Mouse (Mus musculus): Measurements from ENCODE around the gene Adora3. TPM values are rescaled to one million over a fixed set of nuclear protein-coding genes. Genes with fewer than 3 reads are reported as not detected.

Adora3 gene
- polyA plus RNA-seq, 1 experiment from 2014 or later: not detected

DNA sequence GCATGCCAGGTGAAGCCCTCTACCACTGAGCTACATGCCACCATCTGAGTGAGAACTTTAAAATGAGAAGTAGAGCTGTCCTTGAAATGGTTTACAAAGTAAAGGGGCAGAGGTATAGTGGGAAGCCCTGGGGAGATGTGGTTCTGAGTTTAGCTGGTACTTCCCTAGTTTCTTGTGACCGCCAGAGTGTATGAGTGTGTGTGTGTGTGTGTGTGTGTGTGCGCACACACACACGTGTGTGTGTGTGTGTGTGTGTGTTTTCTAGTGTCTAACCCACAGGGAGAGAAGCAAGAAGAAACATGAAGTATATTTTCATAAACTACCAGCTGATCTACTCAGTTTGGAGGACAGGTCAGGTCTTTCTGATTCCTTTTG lies 57.5 kb downstream of the Adora3 start:
- Histone ChIP-seq H3K9me3 (replicated peaks) (no peaks in the 10 kb centered on the region), H3K4me3 (replicated peaks) (no peak overlapping the region), H3K27me3 (no peaks in the 10 kb centered on the region), H3K4me2 (no peak overlapping the region), H3K36me3 (no peaks in the 10 kb centered on the region), H3K9ac (no peak overlapping the region), H3K27ac (no peak overlapping the region), H3K4me1 (peaks cover 6% of the 10 kb centered on the region; the same call in 1 of the 2 replicates)
- no peak for ATAC-seq (replicated peaks; ENCODE audit: low FRiP score)
- WGBS: 84% methylated on average over 3 of the region's 3 CpGs

DNA sequence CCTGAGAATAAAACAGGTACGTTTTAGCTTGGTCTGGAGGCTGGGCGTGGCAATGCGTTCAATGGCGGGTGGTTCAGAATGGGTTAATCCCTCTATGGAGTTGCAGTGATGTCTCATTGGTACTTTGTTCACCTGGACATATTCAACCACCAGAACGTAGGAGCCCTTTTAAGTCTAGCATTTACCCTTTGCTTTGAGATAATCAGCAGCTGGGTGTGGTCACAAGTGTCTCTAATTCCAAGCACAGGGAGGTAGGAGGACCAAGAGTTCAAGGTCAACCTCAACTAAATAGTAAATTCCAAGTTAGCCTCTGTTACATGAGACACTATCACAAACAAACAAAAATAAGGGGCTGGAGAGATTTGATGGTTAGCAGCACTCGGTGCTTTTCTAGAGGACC lies 58.1 kb downstream of the Adora3 start:
- H3K27me3 ChIP-seq: no peaks in the 10 kb centered on the region
- H3K4me1 ChIP-seq: peaks cover 6% of the 10 kb centered on the region; the same call in 1 of the 2 replicates
- no peak overlapping the region for H3K4me3 ChIP-seq (replicated peaks)
- no peaks in the 10 kb centered on the region for H3K36me3 ChIP-seq
- H3K9me3 ChIP-seq (replicated peaks): no peaks in the 10 kb centered on the region
- no peak overlapping the region for H3K4me2 ChIP-seq
- WGBS: 88% methylated on average over 6 of the region's 6 CpGs
- H3K27ac ChIP-seq: no peak overlapping the region
- H3K9ac ChIP-seq: no peak overlapping the region
- no peak for ATAC-seq (replicated peaks; ENCODE audit: low FRiP score)

DNA sequence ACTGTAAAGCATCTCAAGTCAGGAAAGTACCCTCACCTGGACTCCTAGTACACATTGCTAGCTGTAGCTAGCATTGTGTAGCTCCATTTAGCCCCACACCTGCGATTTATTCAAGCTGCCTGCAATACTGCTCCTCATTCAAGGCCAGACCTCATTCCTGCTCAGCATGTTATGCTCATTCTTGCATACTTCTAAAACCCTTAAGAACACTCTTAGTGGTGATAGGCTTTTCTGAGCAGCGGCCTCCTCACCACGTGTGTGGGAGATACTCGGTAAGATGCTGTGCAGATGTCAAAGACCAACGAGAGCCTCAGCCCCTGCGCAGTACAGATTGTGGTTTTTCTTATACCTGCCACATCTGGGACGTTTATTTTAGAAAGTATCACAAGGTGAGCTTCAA lies 59.2 kb downstream of the Adora3 start:
- no peak overlapping the region for H3K4me3 ChIP-seq (replicated peaks)
- WGBS: 80% methylated on average over 7 of the region's 7 CpGs
- H3K27ac ChIP-seq: no peak overlapping the region
- no peak overlapping the region for H3K9ac ChIP-seq
- H3K4me1 ChIP-seq: peaks cover 6% of the 10 kb centered on the region; the same call in 1 of the 2 replicates
- H3K27me3 ChIP-seq: no peaks in the 10 kb centered on the region
- no peak for ATAC-seq (replicated peaks; ENCODE audit: low FRiP score)
- H3K9me3 ChIP-seq (replicated peaks): no peaks in the 10 kb centered on the region
- H3K36me3 ChIP-seq: no peaks in the 10 kb centered on the region
- H3K4me2 ChIP-seq: no peak overlapping the region

- no peaks in the 10 kb centered on the region for H3K27me3 ChIP-seq
- WGBS: 90% methylated on average over 2 of the region's 2 CpGs
- no peak for ATAC-seq (replicated peaks; ENCODE audit: low FRiP score)
- H3K36me3 ChIP-seq: no peaks in the 10 kb centered on the region
- no peak overlapping the region for H3K27ac ChIP-seq
- H3K4me3 ChIP-seq (replicated peaks): no peak overlapping the region
- no peaks in the 10 kb centered on the region for H3K9me3 ChIP-seq (replicated peaks)
- H3K9ac ChIP-seq: no peak overlapping the region
- H3K4me1 ChIP-seq: peaks cover 6% of the 10 kb centered on the region; the same call in 1 of the 2 replicates
- H3K4me2 ChIP-seq: no peak overlapping the region
Observed at GRCm38 (mm10) chr3:105931095-105931494, 60.4 kb downstream of the Adora3 start.

DNA sequence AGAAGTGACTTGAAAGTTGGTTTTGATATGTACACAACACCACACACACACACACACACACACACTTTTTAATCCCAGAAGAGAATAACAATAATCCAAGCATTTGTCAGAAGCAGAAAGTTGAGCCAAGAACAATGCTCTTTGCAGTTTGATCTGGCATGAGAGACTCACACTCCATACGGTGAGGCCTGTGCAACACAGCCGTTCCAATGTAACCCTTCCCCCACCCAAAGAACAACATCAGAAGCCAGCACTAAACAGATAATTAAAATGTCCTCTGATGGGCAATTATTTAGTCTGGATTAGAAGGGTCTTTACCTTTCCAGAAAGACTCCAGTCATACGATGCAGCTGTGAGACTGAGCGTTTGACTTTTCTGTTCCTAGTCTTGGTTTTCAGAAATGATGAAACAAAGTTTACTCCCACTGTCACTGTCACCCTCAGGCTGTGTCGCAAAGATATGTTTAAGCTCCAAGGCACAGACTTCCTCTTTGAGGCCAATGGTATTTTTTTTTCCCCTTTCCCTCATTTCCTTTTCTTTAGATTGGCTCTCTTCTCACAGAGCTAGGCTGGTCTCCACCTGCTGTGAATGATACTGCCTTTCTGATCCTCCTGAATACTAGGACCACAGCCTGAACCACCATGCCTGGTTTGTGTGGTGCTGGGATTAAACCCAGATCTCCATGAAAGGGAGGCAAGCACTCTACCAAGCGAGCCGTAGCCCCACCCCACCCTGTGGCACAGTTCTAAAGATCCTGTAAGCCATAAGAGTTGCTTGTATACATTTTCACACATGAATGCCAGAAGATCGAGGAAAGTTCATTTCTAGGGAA lies 61.8 kb downstream of the Adora3 start, which contains the start of gene I830077J02Rik:
I830077J02Rik (minus strand) TSS at position 425 of the 832 bp plus-strand sequence.
- H3K4me2 ChIP-seq: no peak within 1 kb of the TSS
- no peak for ATAC-seq (replicated peaks; ENCODE audit: low FRiP score)
- H3K4me1 ChIP-seq: peaks cover 5% of the 10 kb centered on the region; the same call in 1 of the 2 replicates
- H3K9ac ChIP-seq: no peak within 1 kb of the TSS
- no peak within 1 kb of the TSS for H3K27ac ChIP-seq
- no peaks in the 10 kb centered on the region for H3K9me3 ChIP-seq (replicated peaks)
- H3K4me3 ChIP-seq (replicated peaks): no peak within 1 kb of the TSS
- H3K36me3 ChIP-seq: peaks cover 3% of the 10 kb centered on the region
- 65% methylated on average over 8 of the region's 8 CpGs for WGBS
- no peaks in the 10 kb centered on the region for H3K27me3 ChIP-seq

- H3K27ac ChIP-seq: no peak overlapping the region
- no peak overlapping the region for H3K4me2 ChIP-seq
- WGBS: 90% methylated on average over 6 of the region's 6 CpGs
- H3K4me1 ChIP-seq: no peaks in the 10 kb centered on the region
- ATAC-seq (replicated peaks; ENCODE audit: low FRiP score): no peak
- H3K9me3 ChIP-seq (replicated peaks): no peaks in the 10 kb centered on the region
- no peak overlapping the region for H3K9ac ChIP-seq
- H3K4me3 ChIP-seq (replicated peaks): no peak overlapping the region
- peaks cover 7% of the 10 kb centered on the region for H3K36me3 ChIP-seq
- no peaks in the 10 kb centered on the region for H3K27me3 ChIP-seq
Observed at GRCm38 (mm10) chr3:105933926-105934325, 63.3 kb downstream of the Adora3 start.

DNA sequence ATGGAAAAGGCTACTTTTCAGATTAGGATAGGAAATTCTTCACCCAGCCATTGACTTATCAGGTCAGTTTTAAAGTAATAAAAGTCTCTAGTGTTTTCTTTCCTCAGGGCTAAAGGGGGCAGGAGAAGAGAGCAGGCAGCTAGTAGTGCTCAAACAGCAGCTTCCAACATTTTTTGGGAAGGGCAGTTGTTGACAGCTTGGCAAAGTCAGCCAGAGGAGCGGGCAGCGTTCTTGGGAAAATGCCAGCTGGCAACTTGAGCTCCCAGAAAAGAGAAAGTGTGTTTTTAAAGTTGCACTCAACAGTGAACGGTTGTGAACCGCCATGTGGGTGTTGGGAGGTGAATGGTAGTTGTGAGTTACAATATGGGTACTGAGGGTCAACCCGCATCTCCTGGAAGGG lies 64.4 kb downstream of the Adora3 start:
- Histone ChIP-seq H3K9ac (no peak overlapping the region), H3K4me3 (replicated peaks) (no peak overlapping the region), H3K36me3 (peaks cover 12% of the 10 kb centered on the region), H3K27ac (no peak overlapping the region), H3K9me3 (replicated peaks) (no peaks in the 10 kb centered on the region), H3K4me2 (no peak overlapping the region), H3K27me3 (no peaks in the 10 kb centered on the region), H3K4me1 (no peaks in the 10 kb centered on the region)
- no peak for ATAC-seq (replicated peaks; ENCODE audit: low FRiP score)
- WGBS: 84% methylated on average over 5 of the region's 5 CpGs

DNA sequence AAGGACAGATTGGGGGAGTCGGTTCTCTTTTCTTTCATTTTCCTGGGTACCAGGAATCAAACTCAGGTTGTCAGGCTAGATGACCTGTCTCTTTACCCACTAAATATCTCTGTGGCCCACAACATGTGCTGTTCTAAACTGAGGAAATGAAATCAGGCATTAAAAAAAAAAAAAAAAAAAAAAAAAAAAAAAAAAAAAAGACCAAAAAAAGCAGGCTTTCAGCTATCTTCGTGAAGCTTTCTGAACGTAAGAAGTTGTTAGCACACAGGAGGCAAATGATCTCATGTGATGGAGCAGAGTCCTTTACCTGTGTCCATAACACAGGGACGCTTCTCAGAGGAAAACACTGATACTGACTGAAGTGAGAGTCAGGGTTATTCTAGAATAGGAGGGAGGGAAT lies 65.5 kb downstream of the Adora3 start:
- H3K27ac ChIP-seq: no peak overlapping the region
- H3K27me3 ChIP-seq: no peaks in the 10 kb centered on the region
- ATAC-seq (replicated peaks; ENCODE audit: low FRiP score): no peak
- no peaks in the 10 kb centered on the region for H3K9me3 ChIP-seq (replicated peaks)
- no peaks in the 10 kb centered on the region for H3K4me1 ChIP-seq
- no peak overlapping the region for H3K4me2 ChIP-seq
- H3K9ac ChIP-seq: no peak overlapping the region
- H3K36me3 ChIP-seq: peaks cover 23% of the 10 kb centered on the region
- H3K4me3 ChIP-seq (replicated peaks): no peak overlapping the region
- WGBS: 92% methylated on average over 4 of the region's 4 CpGs

GRCm38 (mm10) chr3:105951348-105951747 lies 80.7 kb downstream of the Adora3 start:
- H3K9ac ChIP-seq: no peak overlapping the region
- no peaks in the 10 kb centered on the region for H3K9me3 ChIP-seq (replicated peaks)
- peaks cover 85% of the 10 kb centered on the region for H3K36me3 ChIP-seq
- no peak overlapping the region for H3K4me3 ChIP-seq (replicated peaks)
- 93% methylated on average over 7 of the region's 7 CpGs for WGBS
- no peak for ATAC-seq (replicated peaks; ENCODE audit: low FRiP score)
- no peak overlapping the region for H3K4me2 ChIP-seq
- H3K27ac ChIP-seq: no peak overlapping the region
- H3K27me3 ChIP-seq: no peaks in the 10 kb centered on the region
- 0 out of 2 replicates have a peak, but pooled peaks cover 2% of the 10 kb centered on the region for H3K4me1 ChIP-seq

DNA sequence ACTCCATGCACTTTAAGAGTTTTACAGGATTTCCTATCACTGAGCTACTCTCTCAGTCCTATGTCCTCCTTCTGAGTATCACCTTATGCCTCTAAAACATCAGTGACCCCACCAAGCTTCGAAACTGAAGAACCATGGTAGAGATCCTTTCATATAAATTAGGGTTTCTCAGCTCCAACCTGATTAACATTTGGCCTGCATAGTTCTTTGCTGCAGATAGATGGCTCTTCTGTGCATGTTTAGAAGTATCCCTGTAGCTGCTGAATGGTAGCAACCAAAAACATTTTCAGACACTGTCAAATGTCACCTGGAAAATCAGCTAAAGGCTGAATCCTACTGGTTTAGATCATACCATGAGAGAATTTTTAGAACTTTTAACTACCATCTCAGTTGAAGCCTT lies 86.6 kb downstream of the Adora3 start:
- Histone ChIP-seq H3K27me3 (no peaks in the 10 kb centered on the region), H3K4me3 (replicated peaks) (0 out of 2 replicates have a peak overlapping the region, but pooled peaks have one; percentile 0), H3K9ac (peak overlapping the region; percentile 75), H3K27ac (no peak overlapping the region), H3K36me3 (peaks cover 56% of the 10 kb centered on the region), H3K9me3 (replicated peaks) (no peaks in the 10 kb centered on the region), H3K4me1 (peaks cover 29% of the 10 kb centered on the region), H3K4me2 (no peak overlapping the region; the same call in 1 of the 2 replicates)
- WGBS: 95% methylated on average over 1 of the region's 1 CpGs
- no peak for ATAC-seq (replicated peaks; ENCODE audit: low FRiP score)

GRCm38 (mm10) chr3:105958204-105958603 lies 87.5 kb downstream of the Adora3 start:
- peak overlapping the region; percentile 75 for H3K9ac ChIP-seq
- peaks cover 56% of the 10 kb centered on the region for H3K36me3 ChIP-seq
- no peak for ATAC-seq (replicated peaks; ENCODE audit: low FRiP score)
- no peaks in the 10 kb centered on the region for H3K9me3 ChIP-seq (replicated peaks)
- 37% methylated on average over 5 of the region's 5 CpGs for WGBS
- H3K4me3 ChIP-seq (replicated peaks): peak overlapping the region; percentile 98
- peak overlapping the region; percentile 90 for H3K27ac ChIP-seq
- peak overlapping the region; percentile 65 for H3K4me2 ChIP-seq
- H3K27me3 ChIP-seq: no peaks in the 10 kb centered on the region
- peaks cover 29% of the 10 kb centered on the region for H3K4me1 ChIP-seq
